Comparison of ENCODE assay signal across 9 mouse cellular contexts in genomic region chr2:112210142-112210541, GRCm38 (mm10). TPM values are rescaled to one million over a fixed set of nuclear protein-coding genes. Genes with fewer than 3 reads are reported as not detected.
DNase-seq lines count a peak whose midpoint lies in the region; ATAC-seq lines count a peak whose summit lies in the region.
"Had no signal": no experiment of that assay in that cellular context is flagged by ENCODE, and none has a peak within 500 bp of the region (broad histone marks: within the 10 kb centered on the region; RNA-seq: fewer than 3 reads in every experiment).

No protein-coding gene starts in this region.

- peak; percentile 10 for DNase-seq in embryonic facial prominence, embryonic 14.5 days (ENCODE audit: low spot score)
- no peak for DNase-seq in embryonic facial prominence, embryonic 10.5 days (ENCODE audit: low spot score)
- DNase-seq in brain, embryonic 18.5 days (ENCODE audit: low read depth, low spot score): peak; percentile 72
- peak; percentile 62 for DNase-seq in heart, adult 8-10 months (ENCODE audit: low spot score)
- DNase-seq in left cerebral cortex, adult 8-10 months (ENCODE audit: low spot score in 2 of 2): peak; percentile 56 to 76
- peak; percentile 11 for DNase-seq in ovary, postnatal 36 days (ENCODE audit: low spot score)
- no peak for DNase-seq in liver, embryonic 11.5 days (ENCODE audit: low spot score)

- ATAC-seq in embryonic facial prominence, embryonic 14.5 days (ENCODE audit: low read depth): peak; percentile 4; the same call in 1 of the 2 replicates
- ATAC-seq in liver, embryonic 11.5 days (replicated peaks; ENCODE audit: low FRiP score): no peak
- no peak for ATAC-seq in kidney, embryonic 15.5 days (replicated peaks; ENCODE audit: low FRiP score)

- H3K4me1 ChIP-seq in embryonic facial prominence, embryonic 14.5 days (ENCODE audit: control insufficient read depth, insufficient read depth, low read length): no peaks in the 10 kb centered on the region
- no peaks in the 10 kb centered on the region for H3K4me1 ChIP-seq in embryonic facial prominence, embryonic 10.5 days
- no peaks in the 10 kb centered on the region for H3K4me1 ChIP-seq in liver, embryonic 11.5 days (replicated peaks; ENCODE audit: control insufficient read depth, insufficient read depth, low read length)
- H3K4me1 ChIP-seq in kidney, embryonic 15.5 days: no peaks in the 10 kb centered on the region

- no peak overlapping the region for H3K9ac ChIP-seq in embryonic facial prominence, embryonic 14.5 days (ENCODE audit: low read depth, low read length)
- H3K9ac ChIP-seq in liver, embryonic 11.5 days (ENCODE audit: low read depth, low read length): no peak overlapping the region
- no peak overlapping the region for H3K9ac ChIP-seq in kidney, embryonic 15.5 days

- WGBS in embryonic facial prominence, embryonic 14.5 days: 69% methylated on average over 6 of the region's 6 CpGs
- WGBS in embryonic facial prominence, embryonic 10.5 days: 79% methylated on average over 6 of the region's 6 CpGs
- 75% methylated on average over 6 of the region's 6 CpGs for WGBS in liver, embryonic 11.5 days
- WGBS in kidney, embryonic 15.5 days: 78% methylated on average over 6 of the region's 6 CpGs

- H3K4me3 ChIP-seq in embryonic facial prominence, embryonic 14.5 days (ENCODE audit: low read depth, low read length): no peak overlapping the region
- no peak overlapping the region for H3K4me3 ChIP-seq in embryonic facial prominence, embryonic 10.5 days
- H3K4me3 ChIP-seq in liver, embryonic 11.5 days (ENCODE audit: low read depth, low read length): no peak overlapping the region
- H3K4me3 ChIP-seq in kidney, embryonic 15.5 days (replicated peaks): no peak overlapping the region

- H3K4me2 ChIP-seq in embryonic facial prominence, embryonic 14.5 days (ENCODE audit: low read depth, low read length): no peak overlapping the region
- no peak overlapping the region for H3K4me2 ChIP-seq in liver, embryonic 11.5 days
- no peak overlapping the region for H3K4me2 ChIP-seq in kidney, embryonic 15.5 days

- H3K9me3 ChIP-seq in embryonic facial prominence, embryonic 14.5 days (ENCODE audit: control insufficient read depth, low read length): no peaks in the 10 kb centered on the region
- no peaks in the 10 kb centered on the region for H3K9me3 ChIP-seq in embryonic facial prominence, embryonic 10.5 days
- H3K9me3 ChIP-seq in liver, embryonic 11.5 days (ENCODE audit: control insufficient read depth, low read length): no peaks in the 10 kb centered on the region
- no peaks in the 10 kb centered on the region for H3K9me3 ChIP-seq in kidney, embryonic 15.5 days (replicated peaks)

- no peaks in the 10 kb centered on the region for H3K27me3 ChIP-seq in embryonic facial prominence, embryonic 14.5 days (replicated peaks; ENCODE audit: control insufficient read depth, insufficient read depth, low read length)
- H3K27me3 ChIP-seq in embryonic facial prominence, embryonic 10.5 days (replicated peaks; ENCODE audit: low read depth, poor library complexity, severe bottlenecking): no peaks in the 10 kb centered on the region
- no peaks in the 10 kb centered on the region for H3K27me3 ChIP-seq in liver, embryonic 11.5 days (replicated peaks; ENCODE audit: control insufficient read depth, insufficient read depth, low read length)
- H3K27me3 ChIP-seq in kidney, embryonic 15.5 days: no peaks in the 10 kb centered on the region

- H3K36me3 ChIP-seq in embryonic facial prominence, embryonic 14.5 days (ENCODE audit: control insufficient read depth, insufficient read depth, low read length): no peaks in the 10 kb centered on the region
- H3K36me3 ChIP-seq in embryonic facial prominence, embryonic 10.5 days (replicated peaks): no peaks in the 10 kb centered on the region
- no peaks in the 10 kb centered on the region for H3K36me3 ChIP-seq in liver, embryonic 11.5 days (ENCODE audit: control insufficient read depth, insufficient read depth, low read length)
- no peaks in the 10 kb centered on the region for H3K36me3 ChIP-seq in kidney, embryonic 15.5 days

- no peak overlapping the region for H3K27ac ChIP-seq in embryonic facial prominence, embryonic 14.5 days (replicated peaks; ENCODE audit: low read depth, low read length)
- H3K27ac ChIP-seq in embryonic facial prominence, embryonic 10.5 days (replicated peaks): no peak overlapping the region
- no peak overlapping the region for H3K27ac ChIP-seq in liver, embryonic 11.5 days (ENCODE audit: low read depth, low read length)
- no peak overlapping the region for H3K27ac ChIP-seq in kidney, embryonic 15.5 days
- H3K27ac ChIP-seq: kidney, postnatal 0 days had no signal

RNA-seq across cellular contexts. Expression of gene Lpcat4, which starts 29.1 kb away (rescaled TPM):
- polyA plus RNA-seq in embryonic facial prominence, embryonic 14.5 days (2014; fragmentation: Nextera tagmentation; extraction: Ambion mirVana): 17.5 and 19.3 TPM in 2 replicates
- polyA plus RNA-seq in embryonic facial prominence, embryonic 10.5 days (2016; fragmentation: Nextera tagmentation; extraction: Ambion mirVana): 13.1 and 14.0 TPM in 2 replicates
- total RNA-seq in heart, adult 8-10 months (2022): 1 to 10 TPM; 2.6 to 3.6 (median 2.8) TPM
- total RNA-seq in left cerebral cortex, adult 8-10 months (2022): 100 to 1,000 TPM; 153 to 175 (median 161) TPM
- 14.6 and 15.0 TPM in 2 replicates for polyA plus RNA-seq in liver, embryonic 11.5 days (2014; fragmentation: Nextera tagmentation; extraction: Ambion mirVana)
- polyA plus RNA-seq in kidney, embryonic 15.5 days (2015; fragmentation: Nextera tagmentation; extraction: Ambion mirVana): 23.1 and 25.7 TPM in 2 replicates

RNA-seq across cellular contexts. Expression of gene Nutm1, which starts 48.9 kb away (rescaled TPM):
- polyA plus RNA-seq in embryonic facial prominence, embryonic 14.5 days (2014; fragmentation: Nextera tagmentation; extraction: Ambion mirVana): not detected in 2 replicates
- 0.10 TPM in 1 of 2 replicates, not detected in the other for polyA plus RNA-seq in embryonic facial prominence, embryonic 10.5 days (2016; fragmentation: Nextera tagmentation; extraction: Ambion mirVana)
- total RNA-seq in heart, adult 8-10 months (2022): not detected
- total RNA-seq in left cerebral cortex, adult 8-10 months (2022): under 1 TPM in 1 of 4 experiments, not detected in 3; 0.09 TPM
- not detected in 2 replicates for polyA plus RNA-seq in liver, embryonic 11.5 days (2014; fragmentation: Nextera tagmentation; extraction: Ambion mirVana)
- 0.08 TPM in 1 of 2 replicates, not detected in the other for polyA plus RNA-seq in kidney, embryonic 15.5 days (2015; fragmentation: Nextera tagmentation; extraction: Ambion mirVana)

RNA-seq across cellular contexts. Expression of gene Nop10, which starts 51.6 kb away (rescaled TPM):
- 186 and 203 TPM in 2 replicates for polyA plus RNA-seq in embryonic facial prominence, embryonic 14.5 days (2014; fragmentation: Nextera tagmentation; extraction: Ambion mirVana)
- polyA plus RNA-seq in embryonic facial prominence, embryonic 10.5 days (2016; fragmentation: Nextera tagmentation; extraction: Ambion mirVana): 220 and 238 TPM in 2 replicates
- total RNA-seq in heart, adult 8-10 months (2022): 10 to 100 TPM; 57.1 to 65.3 (median 63.2) TPM
- 10 to 100 TPM; 49.0 to 56.9 (median 52.8) TPM for total RNA-seq in left cerebral cortex, adult 8-10 months (2022)
- polyA plus RNA-seq in liver, embryonic 11.5 days (2014; fragmentation: Nextera tagmentation; extraction: Ambion mirVana): 346 and 364 TPM in 2 replicates
- 242 and 259 TPM in 2 replicates for polyA plus RNA-seq in kidney, embryonic 15.5 days (2015; fragmentation: Nextera tagmentation; extraction: Ambion mirVana)

RNA-seq across cellular contexts. Expression of gene Slc12a6, which starts 55.5 kb away (rescaled TPM):
- polyA plus RNA-seq in embryonic facial prominence, embryonic 14.5 days (2014; fragmentation: Nextera tagmentation; extraction: Ambion mirVana): 15.6 and 16.5 TPM in 2 replicates
- 8.2 and 9.7 TPM in 2 replicates for polyA plus RNA-seq in embryonic facial prominence, embryonic 10.5 days (2016; fragmentation: Nextera tagmentation; extraction: Ambion mirVana)
- total RNA-seq in heart, adult 8-10 months (2022): 10 to 100 TPM; 28.2 to 35.4 (median 31.2) TPM
- total RNA-seq in left cerebral cortex, adult 8-10 months (2022): 100 to 1,000 TPM; 105 to 127 (median 118) TPM
- 12.3 and 12.7 TPM in 2 replicates for polyA plus RNA-seq in liver, embryonic 11.5 days (2014; fragmentation: Nextera tagmentation; extraction: Ambion mirVana)
- polyA plus RNA-seq in kidney, embryonic 15.5 days (2015; fragmentation: Nextera tagmentation; extraction: Ambion mirVana): 9.5 and 10.7 TPM in 2 replicates

RNA-seq across cellular contexts. Expression of gene Gm21985, which starts 56.0 kb away (rescaled TPM):
- polyA plus RNA-seq in embryonic facial prominence, embryonic 14.5 days (2014; fragmentation: Nextera tagmentation; extraction: Ambion mirVana): not detected in 2 replicates
- not detected in 2 replicates for polyA plus RNA-seq in embryonic facial prominence, embryonic 10.5 days (2016; fragmentation: Nextera tagmentation; extraction: Ambion mirVana)
- total RNA-seq in heart, adult 8-10 months (2022): 1 to 10 TPM in 2 of 4 experiments, under 1 TPM in 2; 0.49 to 2.4 (median 0.91) TPM
- total RNA-seq in left cerebral cortex, adult 8-10 months (2022): 1 to 10 TPM; 1.9 to 4.3 (median 2.9) TPM
- not detected in 2 replicates for polyA plus RNA-seq in liver, embryonic 11.5 days (2014; fragmentation: Nextera tagmentation; extraction: Ambion mirVana)
- not detected in 2 replicates for polyA plus RNA-seq in kidney, embryonic 15.5 days (2015; fragmentation: Nextera tagmentation; extraction: Ambion mirVana)
- polyA plus RNA-seq: kidney, postnatal 0 days had no signal

Comparison
In these comparisons a context has a peak if more than half of its experiments do, and no peak if none do; other contexts are left out.
1. DNase-seq: peak in embryonic facial prominence, embryonic 14.5 days (single experiment), brain, embryonic 18.5 days (single experiment), heart, adult 8-10 months (single experiment), left cerebral cortex, adult 8-10 months (2 of 2) and ovary, postnatal 36 days (single experiment); none in embryonic facial prominence, embryonic 10.5 days (single experiment) and liver, embryonic 11.5 days (single experiment).